In genomic region chr14:25457434-25457957, GRCm38 (mm10) we compare ENCODE assay signal across 9 mouse cellular contexts. TPM values are rescaled to one million over a fixed set of nuclear protein-coding genes. Genes with fewer than 3 reads are reported as not detected.
A peak's percentile ranks its signal among the peaks of the same experiment; 100 is the strongest.
DNase-seq lines count a peak whose midpoint lies in the region; ATAC-seq and TF ChIP-seq lines count a peak whose summit lies in the region.
"Had no signal": no experiment of that assay in that cellular context is flagged by ENCODE, and none has a peak within 500 bp of the region (broad histone marks: within the 10 kb centered on the region; RNA-seq: fewer than 3 reads in every experiment).

No protein-coding gene starts in this region.

- ATAC-seq in embryonic facial prominence, embryonic 14.5 days (ENCODE audit: low read depth) = peak; percentile 88
- peak; percentile 79 for ATAC-seq in heart, embryonic 11.5 days (replicated peaks; ENCODE audit: insufficient number of reproducible peaks, low FRiP score, low TSS enrichment)
- peak; percentile 80 for ATAC-seq in kidney, embryonic 15.5 days (replicated peaks; ENCODE audit: low FRiP score)
- ATAC-seq in limb, embryonic 15.5 days (ENCODE audit: insufficient number of reproducible peaks, low FRiP score, low TSS enrichment, low read depth) = peak; percentile 86
- peak; percentile 82 for ATAC-seq in midbrain, postnatal 0 days (ENCODE audit: low FRiP score)

- peak overlapping the region; percentile 98 for H3K9ac ChIP-seq in embryonic facial prominence, embryonic 14.5 days (ENCODE audit: low read depth, low read length)
- H3K9ac ChIP-seq in heart, embryonic 11.5 days (ENCODE audit: low read depth, low read length) = peak overlapping the region; percentile 99
- H3K9ac ChIP-seq in kidney, embryonic 15.5 days = peak overlapping the region; percentile 65
- H3K9ac ChIP-seq in limb, embryonic 15.5 days = peak overlapping the region; percentile 41
- H3K9ac ChIP-seq in midbrain, postnatal 0 days (replicated peaks; ENCODE audit: low read length, poor library complexity, severe bottlenecking) = peak overlapping the region; percentile 67

- WGBS in embryonic facial prominence, embryonic 14.5 days = under 1% methylated on average over 40 of the region's 52 CpGs
- WGBS in heart, embryonic 11.5 days (ENCODE audit: insufficient replicate concordance) = under 1% methylated on average over 51 of the region's 52 CpGs
- WGBS in kidney, embryonic 15.5 days = under 1% methylated on average over 52 of the region's 52 CpGs
- under 1% methylated on average over 49 of the region's 52 CpGs for WGBS in limb, embryonic 15.5 days
- 0% methylated on average over 49 of the region's 52 CpGs for WGBS in midbrain, postnatal 0 days

- no peaks in the 10 kb centered on the region for H3K36me3 ChIP-seq in embryonic facial prominence, embryonic 14.5 days (ENCODE audit: control insufficient read depth, insufficient read depth, low read length)
- H3K36me3 ChIP-seq in heart, embryonic 11.5 days (ENCODE audit: control insufficient read depth, insufficient read depth, low read length) = no peaks in the 10 kb centered on the region
- no peaks in the 10 kb centered on the region for H3K36me3 ChIP-seq in kidney, embryonic 15.5 days
- H3K36me3 ChIP-seq in limb, embryonic 15.5 days = no peaks in the 10 kb centered on the region
- H3K36me3 ChIP-seq in midbrain, postnatal 0 days (ENCODE audit: insufficient read depth, low read length) = no peaks in the 10 kb centered on the region
- H3K36me3 ChIP-seq: G1E had no signal

- peak overlapping the region; percentile 97 for H3K4me3 ChIP-seq in embryonic facial prominence, embryonic 14.5 days (ENCODE audit: low read depth, low read length)
- H3K4me3 ChIP-seq in heart, embryonic 11.5 days (ENCODE audit: low read depth, low read length) = peak overlapping the region; percentile 98
- H3K4me3 ChIP-seq in kidney, embryonic 15.5 days (replicated peaks) = peak overlapping the region; percentile 99
- H3K4me3 ChIP-seq in limb, embryonic 15.5 days = peak overlapping the region; percentile 95
- peak overlapping the region; percentile 77 for H3K4me3 ChIP-seq in midbrain, postnatal 0 days (ENCODE audit: low read depth, low read length)

- H3K4me1 ChIP-seq in embryonic facial prominence, embryonic 14.5 days (ENCODE audit: control insufficient read depth, insufficient read depth, low read length) = peaks cover 19% of the 10 kb centered on the region
- H3K4me1 ChIP-seq in heart, embryonic 11.5 days (ENCODE audit: control insufficient read depth, insufficient read depth, low read length) = peaks cover 45% of the 10 kb centered on the region
- peaks cover 73% of the 10 kb centered on the region for H3K4me1 ChIP-seq in kidney, embryonic 15.5 days
- peaks cover 49% of the 10 kb centered on the region for H3K4me1 ChIP-seq in limb, embryonic 15.5 days
- H3K4me1 ChIP-seq in midbrain, postnatal 0 days (ENCODE audit: insufficient read depth, low read length) = peaks cover 8% of the 10 kb centered on the region; the same call in 1 of the 2 replicates

- peak; percentile 77 for TF ChIP-seq CTCF in midbrain, postnatal 0 days (IDR thresholded peaks at IDR 0.05)

- H3K27me3 ChIP-seq in embryonic facial prominence, embryonic 14.5 days (replicated peaks; ENCODE audit: control insufficient read depth, insufficient read depth, low read length) = no peaks in the 10 kb centered on the region
- no peaks in the 10 kb centered on the region for H3K27me3 ChIP-seq in heart, embryonic 11.5 days (ENCODE audit: control insufficient read depth, insufficient read depth, low read length)
- no peaks in the 10 kb centered on the region for H3K27me3 ChIP-seq in kidney, embryonic 15.5 days
- no peaks in the 10 kb centered on the region for H3K27me3 ChIP-seq in limb, embryonic 15.5 days
- no peaks in the 10 kb centered on the region for H3K27me3 ChIP-seq in midbrain, postnatal 0 days (ENCODE audit: insufficient read depth, low read length)

- peak overlapping the region; percentile 76 for H3K4me2 ChIP-seq in embryonic facial prominence, embryonic 14.5 days (ENCODE audit: low read depth, low read length)
- peak overlapping the region; percentile 97 for H3K4me2 ChIP-seq in heart, embryonic 11.5 days
- H3K4me2 ChIP-seq in kidney, embryonic 15.5 days = peak overlapping the region; percentile 89
- peak overlapping the region; percentile 93 for H3K4me2 ChIP-seq in limb, embryonic 15.5 days
- peak overlapping the region; percentile 87 for H3K4me2 ChIP-seq in midbrain, postnatal 0 days (ENCODE audit: low read depth, low read length, poor library complexity, severe bottlenecking)

- DNase-seq in 3134 (ENCODE audit: extremely low read depth, insufficient read length, low spot score) = peak; percentile 96
- peak; percentile 96 for DNase-seq in adrenal gland, postnatal 25 days
- DNase-seq in embryonic facial prominence, embryonic 14.5 days (ENCODE audit: low spot score) = peak; percentile 98
- DNase-seq in midbrain, postnatal 0 days (ENCODE audit: low spot score) = peak; percentile 97
- DNase-seq in spleen, postnatal 10 days (ENCODE audit: low spot score in 2 of 2) = peak; percentile 79 to 89

- H3K9me3 ChIP-seq in embryonic facial prominence, embryonic 14.5 days (ENCODE audit: control insufficient read depth, low read length) = no peaks in the 10 kb centered on the region
- H3K9me3 ChIP-seq in heart, embryonic 11.5 days (replicated peaks; ENCODE audit: control insufficient read depth, low read length) = no peaks in the 10 kb centered on the region
- no peaks in the 10 kb centered on the region for H3K9me3 ChIP-seq in kidney, embryonic 15.5 days (replicated peaks)
- no peaks in the 10 kb centered on the region for H3K9me3 ChIP-seq in limb, embryonic 15.5 days
- H3K9me3 ChIP-seq in midbrain, postnatal 0 days (ENCODE audit: low read length) = no peaks in the 10 kb centered on the region

- peak overlapping the region; percentile 100 for H3K27ac ChIP-seq in embryonic facial prominence, embryonic 14.5 days (replicated peaks; ENCODE audit: low read depth, low read length)
- H3K27ac ChIP-seq in heart, embryonic 11.5 days (ENCODE audit: low read depth, low read length) = peak overlapping the region; percentile 97
- H3K27ac ChIP-seq in kidney, embryonic 15.5 days = peak overlapping the region; percentile 100
- H3K27ac ChIP-seq in limb, embryonic 15.5 days = peak overlapping the region; percentile 100
- peak overlapping the region; percentile 82 for H3K27ac ChIP-seq in midbrain, postnatal 0 days (ENCODE audit: low read depth, low read length)

RNA-seq across cellular contexts. Expression of gene Zmiz1, which starts 1.5 kb away (rescaled TPM):
- 125 and 153 TPM in 2 replicates for total RNA-seq in adrenal gland, postnatal 25 days (2021)
- 31.3 and 36.6 TPM in 2 replicates for polyA plus RNA-seq in embryonic facial prominence, embryonic 14.5 days (2014; fragmentation: Nextera tagmentation; extraction: Ambion mirVana)
- polyA plus RNA-seq in heart, embryonic 11.5 days (2014; fragmentation: Nextera tagmentation; extraction: Ambion mirVana) = 34.9 and 36.2 TPM in 2 replicates
- 41.8 and 47.3 TPM in 2 replicates for polyA plus RNA-seq in kidney, embryonic 15.5 days (2015; fragmentation: Nextera tagmentation; extraction: Ambion mirVana)
- 41.9 and 50.5 TPM in 2 replicates for polyA plus RNA-seq in limb, embryonic 15.5 days (2015; fragmentation: Nextera tagmentation; extraction: Ambion mirVana)
- total RNA-seq in midbrain, postnatal 0 days (2014; rRNA removed) = 130 and 134 TPM in 2 replicates
- polyA plus RNA-seq in midbrain, postnatal 0 days (2015; fragmentation: Nextera tagmentation; extraction: Ambion mirVana) = 44.0 and 51.7 TPM in 2 replicates

Comparison
In these comparisons a context has a peak if more than half of its experiments do, and no peak if none do; other contexts are left out.
1. Peak in every context shown above with its lines: DNase-seq, ATAC-seq, H3K4me3 ChIP-seq and H3K27ac ChIP-seq.
2. H3K9ac ChIP-seq: peak in every context shown above with its lines; median percentile 99 in heart, embryonic 11.5 days; 98 in embryonic facial prominence, embryonic 14.5 days; 67 in midbrain, postnatal 0 days; 65 in kidney, embryonic 15.5 days; 41 in limb, embryonic 15.5 days.